Mouse (Mus musculus) layer of hippocampus, adult 8-10 months (tissue): ENCODE data around the gene Snx32. TPM values are rescaled to one million over a fixed set of nuclear protein-coding genes. Genes with fewer than 3 reads are reported as not detected.
A peak's percentile ranks its signal among the peaks of the same experiment; 100 is the strongest.
"Not testable (repeated sequence)": the region's sequence is repeated elsewhere in the genome, so short reads cannot be mapped to it uniquely, and the experiment has no call there.

ENCODE experiments used
- DNase-seq, 2 experiments: peaks; one replicate each; pipeline ENCODE4 v3.0.0; 2022; ENCODE audit warnings: low spot score in 2 of 2
- total RNA-seq, 4 experiments: library from RNA; stranded (reverse); gene quantifications; 2 replicates each; pipeline ENCODE4 v1.2.4; 2022

Gene Snx32
- total RNA-seq, 4 experiments from 2014 or later: 86.8 to 95.2 (median 88.6) TPM

- DNase-seq: no peak
Measured at GRCm38 (mm10) chr19:5512091-5513004, 2.0 kb upstream of the Snx32 start.

- no peak for DNase-seq
Measured at GRCm38 (mm10) chr19:5511074-5511632, 815 bp upstream of the Snx32 start.

- no peak for DNase-seq
Measured at GRCm38 (mm10) chr19:5503687-5504086, 6.7 kb downstream of the Snx32 start, which contains the start of gene 1700020D05Rik. TSS of gene 1700020D05Rik (minus strand) at chr19:5503787.

- no peak for DNase-seq
Measured at GRCm38 (mm10) chr19:5500330-5500875, 9.9 kb downstream of the Snx32 start.

GRCm38 (mm10) chr19:5496052-5496370 is 14.3 kb downstream of the Snx32 start:
- no peak for DNase-seq

- no peak for DNase-seq
Measured at GRCm38 (mm10) chr19:5495353-5496051, 14.8 kb downstream of the Snx32 start.

GRCm38 (mm10) chr19:5494314-5494713 is 16.0 kb downstream of the Snx32 start:
- no peak for DNase-seq

GRCm38 (mm10) chr19:5493301-5493721 is 17.0 kb downstream of the Snx32 start:
- DNase-seq: not testable (repeated sequence)

- no peak for DNase-seq
Measured at GRCm38 (mm10) chr19:5492641-5493040, 17.7 kb downstream of the Snx32 start.

- peak; percentile 76 to 81 for DNase-seq
Measured at GRCm38 (mm10) chr19:5490898-5491708, 19.2 kb downstream of the Snx32 start.

- peak; percentile 93 to 94 for DNase-seq
Measured at GRCm38 (mm10) chr19:5490313-5490897, 19.9 kb downstream of the Snx32 start, which contains the start of gene Cfl1. TSS of gene Cfl1 (plus strand) at chr19:5490455.

GRCm38 (mm10) chr19:5489721-5490120 is 20.6 kb downstream of the Snx32 start:
- not testable (repeated sequence) for DNase-seq

- peak; percentile 96 to 97 for DNase-seq
Measured at GRCm38 (mm10) chr19:5488878-5489571, 21.3 kb downstream of the Snx32 start.

- DNase-seq: peak; percentile 93 to 94
Measured at GRCm38 (mm10) chr19:5487768-5488550, 22.4 kb downstream of the Snx32 start, which contains the start of gene Mus81. TSS of gene Mus81 (minus strand) at chr19:5488402.

- no peak for DNase-seq
Measured at GRCm38 (mm10) chr19:5486771-5487170, 23.6 kb downstream of the Snx32 start.

GRCm38 (mm10) chr19:5486286-5486685 is 24.1 kb downstream of the Snx32 start:
- no peak for DNase-seq

- no peak for DNase-seq
Measured at GRCm38 (mm10) chr19:5485821-5486220, 24.5 kb downstream of the Snx32 start.

GRCm38 (mm10) chr19:5485371-5485770 is 25.0 kb downstream of the Snx32 start:
- no peak for DNase-seq

GRCm38 (mm10) chr19:5484496-5484895 is 25.8 kb downstream of the Snx32 start:
- no peak for DNase-seq
